Mouse (Mus musculus): Measurements from ENCODE around the gene Olfr12.
A peak's percentile ranks its signal among the peaks of the same experiment; 100 is the strongest.

Gene Olfr12

GRCm38 (mm10) chr1:92617488-92617887 is at the start of gene Olfr12:
Gene Olfr12, plus strand, starts transcription at chr1:92617788.
- ATAC-seq (ENCODE audit: low TSS enrichment) = no peak

DNA sequence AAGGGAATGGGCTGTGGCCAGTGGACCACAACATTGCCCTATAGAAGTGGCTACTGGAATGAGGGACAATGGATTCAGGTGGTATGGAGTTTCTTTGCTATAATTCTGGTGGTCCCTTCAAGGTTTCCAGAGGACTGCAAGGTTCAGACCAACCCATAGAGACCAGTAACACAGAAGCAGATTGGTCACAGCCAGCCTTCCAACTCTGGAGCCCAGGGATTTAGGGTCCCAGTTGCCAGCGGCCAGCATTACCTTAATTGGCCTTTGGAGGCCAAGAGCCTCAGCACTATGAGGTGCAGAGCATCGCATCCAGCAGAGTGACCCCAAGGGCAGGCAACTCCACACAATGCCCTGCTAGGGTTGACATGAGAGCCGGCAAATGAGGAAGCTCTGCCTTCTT is 46.6 kb upstream of the Olfr12 start, which contains the start of gene Olfr1413:
Gene Olfr1413 (plus strand): TSS at position 301 of the 400 bp plus-strand sequence.
- no peak for ATAC-seq (ENCODE audit: low TSS enrichment)

- no peak for ATAC-seq (ENCODE audit: low TSS enrichment)
These were observed 32.1 kb upstream of the Olfr12 start, which contains the start of gene Olfr1412 for GRCm38 (mm10) chr1:92585479-92585878. Gene Olfr1412, plus strand, starts transcription at chr1:92585779.

- ATAC-seq (ENCODE audit: low TSS enrichment) = no peak
These were observed 23.5 kb upstream of the Olfr12 start, which contains the start of gene Olfr1411 for GRCm38 (mm10) chr1:92594111-92594510. Gene Olfr1411, plus strand, starts transcription at chr1:92594411.

DNA sequence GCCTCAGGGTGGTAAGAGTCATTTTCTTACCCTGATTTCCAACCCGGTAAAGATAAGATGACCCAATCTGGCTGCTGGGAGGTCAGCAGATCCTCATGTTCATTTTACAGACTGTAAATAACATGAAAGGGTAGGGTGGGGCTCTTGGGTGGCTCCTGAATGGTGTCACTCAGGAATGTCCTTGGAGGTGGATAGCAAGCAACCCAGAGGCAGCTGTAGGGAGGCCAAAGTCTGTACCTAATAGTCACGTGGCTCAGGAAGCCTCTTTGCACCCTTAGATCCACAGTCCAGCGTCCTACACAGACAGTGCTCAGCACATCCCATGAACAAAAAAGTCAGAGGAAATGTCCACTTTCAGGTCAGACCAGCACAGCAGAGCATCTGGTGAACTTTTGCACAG is 21.6 kb upstream of the Olfr12 start:
- no peak for ATAC-seq (ENCODE audit: low TSS enrichment)

- ATAC-seq (ENCODE audit: low TSS enrichment) = no peak
These were observed 12.1 kb upstream of the Olfr12 start, which contains the start of gene Olfr1410 for GRCm38 (mm10) chr1:92605482-92605881. Gene Olfr1410, plus strand, starts transcription at chr1:92605782.

DNA sequence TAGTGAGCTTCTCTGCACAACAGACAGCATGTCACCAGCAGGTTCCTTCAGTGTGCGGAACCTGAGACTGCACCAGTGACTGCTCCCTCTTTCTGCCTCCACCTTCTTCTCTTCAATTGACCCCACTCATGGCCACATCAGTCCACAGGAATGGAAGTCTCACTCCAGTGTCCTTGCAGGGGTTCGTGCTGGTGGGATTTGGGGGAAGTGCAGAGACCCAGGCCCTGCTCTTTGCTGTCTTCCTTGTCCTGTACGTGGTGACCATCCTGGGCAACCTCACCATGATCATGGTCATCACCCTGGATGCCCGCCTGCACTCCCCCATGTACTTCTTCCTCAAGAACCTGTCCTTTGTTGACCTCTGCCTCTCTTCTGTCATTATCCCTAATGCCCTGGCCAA is 9.9 kb upstream of the Olfr12 start:
- no peak for ATAC-seq (ENCODE audit: low TSS enrichment)

DNA sequence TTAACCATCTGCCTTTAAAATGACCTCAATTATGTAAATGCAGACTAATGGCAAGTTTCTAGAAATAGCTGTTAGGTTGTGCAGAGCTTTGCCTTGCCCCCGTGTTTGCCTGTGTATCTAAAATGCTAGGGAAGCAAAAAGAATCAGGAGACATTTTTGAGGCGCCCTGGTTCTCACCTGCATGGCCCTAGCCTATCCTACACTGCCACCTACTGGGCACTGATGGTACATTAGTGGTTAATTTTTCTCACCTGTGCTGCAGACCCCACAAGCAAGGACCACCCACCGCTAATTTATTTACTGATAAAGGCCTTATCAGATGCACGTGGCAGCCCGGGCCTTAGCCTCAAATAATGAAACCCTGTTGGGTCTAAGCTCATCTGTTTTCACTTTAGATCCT is 6.6 kb upstream of the Olfr12 start:
- no peak for ATAC-seq (ENCODE audit: low TSS enrichment)

GRCm38 (mm10) chr1:92613175-92613574 is 4.4 kb upstream of the Olfr12 start:
- ATAC-seq (ENCODE audit: low TSS enrichment) = no peak

DNA sequence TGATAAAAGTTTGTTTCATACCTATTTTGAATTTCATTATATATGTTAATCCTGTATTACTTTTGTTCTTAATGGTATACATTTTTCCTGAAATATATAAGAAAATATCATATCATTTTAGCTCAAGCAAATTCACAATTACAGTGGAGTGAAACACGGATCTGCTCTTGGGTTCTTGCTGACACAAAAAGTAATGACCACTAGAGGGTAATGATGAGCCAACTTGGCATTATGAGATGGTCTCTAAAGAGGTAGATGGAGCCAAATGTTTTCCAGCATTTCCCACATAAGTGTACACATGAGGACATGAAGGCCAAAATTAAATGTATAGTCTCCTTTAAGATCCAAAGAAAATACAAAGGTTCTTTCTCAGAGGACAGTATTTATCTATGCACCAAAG is 3.1 kb upstream of the Olfr12 start:
- ATAC-seq (ENCODE audit: low TSS enrichment) = no peak

DNA sequence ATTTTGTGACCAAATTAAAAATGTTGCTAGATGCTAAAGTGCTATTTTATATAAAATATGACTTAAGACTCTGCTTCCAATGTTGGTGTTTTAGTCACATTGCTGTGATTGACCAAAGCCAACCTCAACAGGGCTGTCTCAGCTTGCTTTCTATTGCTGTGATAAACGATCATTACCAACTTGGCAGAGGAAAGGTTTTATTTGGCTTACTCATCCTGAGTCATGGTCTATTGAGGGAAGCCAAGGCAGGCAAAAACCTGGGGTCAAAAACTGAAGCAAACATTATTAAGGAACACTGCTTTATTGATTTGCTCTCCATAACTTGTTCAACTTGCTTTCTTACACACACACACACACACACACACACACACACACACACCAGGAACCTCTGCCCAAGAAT is 1.5 kb upstream of the Olfr12 start:
- no peak for ATAC-seq (ENCODE audit: low TSS enrichment)

DNA sequence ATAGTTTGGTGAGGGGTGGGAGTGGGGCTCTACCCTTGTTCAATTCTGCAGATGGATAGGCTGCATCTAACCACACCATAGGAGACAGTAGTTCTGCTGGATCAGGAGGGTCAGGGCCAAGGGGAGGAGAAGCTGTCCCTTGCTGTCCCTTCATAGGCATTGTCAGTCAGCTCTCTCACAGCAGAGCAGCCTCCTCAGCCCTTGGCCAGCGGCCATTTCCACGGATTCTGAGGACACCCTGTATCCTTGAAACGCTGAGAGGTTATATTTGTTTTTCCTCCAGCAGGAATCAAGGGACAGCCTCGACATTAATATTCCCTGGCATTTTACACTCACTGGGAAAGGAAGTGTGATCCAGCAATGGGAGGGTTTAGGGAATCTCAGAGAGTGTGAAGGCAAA is 772 bp downstream of the Olfr12 start:
- ATAC-seq (ENCODE audit: low TSS enrichment) = no peak

DNA sequence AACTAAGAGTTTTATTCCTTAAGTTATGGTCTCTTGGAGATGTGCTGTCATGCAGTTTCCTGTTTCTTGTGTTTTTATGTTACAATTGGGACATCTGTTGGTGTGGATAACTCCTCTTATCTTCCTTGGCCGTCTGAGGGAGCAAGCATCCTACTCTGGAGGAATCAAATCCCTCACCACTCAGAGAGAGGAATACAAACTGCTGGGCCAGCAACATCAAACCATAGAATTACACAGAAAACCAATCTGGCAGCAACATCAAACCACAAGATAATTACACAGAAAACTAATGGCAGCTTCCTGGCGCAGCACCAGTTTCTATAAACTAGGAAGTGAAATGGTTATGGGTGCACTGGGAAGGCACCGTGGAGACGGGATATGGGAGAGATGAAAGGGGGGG is 10.6 kb downstream of the Olfr12 start:
- no peak for ATAC-seq (ENCODE audit: low TSS enrichment)

DNA sequence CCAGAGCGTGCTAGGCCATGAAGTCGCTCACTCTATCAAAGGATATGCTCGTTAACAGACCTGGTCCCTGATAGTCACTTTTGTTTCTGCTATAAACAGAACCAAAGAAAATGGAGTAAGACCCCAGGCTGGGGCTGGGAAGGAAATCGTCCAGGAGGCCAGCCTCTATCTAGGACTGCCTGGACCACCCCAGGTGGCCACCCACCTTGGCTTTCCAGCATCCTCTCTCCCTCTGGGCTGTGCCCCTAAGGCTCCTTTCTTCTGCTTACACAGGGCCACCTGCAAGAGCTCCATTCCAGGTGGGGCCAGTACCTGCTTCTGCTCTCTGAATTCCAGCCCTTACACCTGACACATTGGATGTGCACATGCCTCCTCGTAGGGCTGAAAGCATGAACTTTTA is 14.6 kb downstream of the Olfr12 start:
- ATAC-seq (ENCODE audit: low TSS enrichment) = no peak

DNA sequence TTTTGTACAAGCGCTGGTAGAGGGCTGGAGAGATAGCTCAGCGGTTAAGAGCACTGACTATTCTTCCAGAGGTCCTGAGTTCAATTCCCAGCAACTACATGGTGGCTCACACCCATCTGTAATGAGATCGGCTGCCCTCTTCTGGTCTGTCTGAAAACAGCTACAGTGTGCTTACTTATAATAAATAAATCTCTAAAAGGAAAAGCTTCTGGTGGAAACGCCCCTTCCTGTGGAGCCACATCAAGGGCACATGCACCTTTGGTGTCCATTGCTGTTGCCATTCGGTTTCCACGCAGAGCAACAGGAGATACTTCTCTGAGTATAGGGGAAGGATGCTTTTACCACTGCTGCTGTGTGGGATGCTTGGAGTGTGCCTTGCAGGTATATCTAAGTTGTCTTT is 15.4 kb downstream of the Olfr12 start:
- no peak for ATAC-seq (ENCODE audit: low TSS enrichment)

GRCm38 (mm10) chr1:92633726-92634125 is 16.1 kb downstream of the Olfr12 start:
- ATAC-seq (ENCODE audit: low TSS enrichment) = no peak

GRCm38 (mm10) chr1:92634569-92634968 is 17.0 kb downstream of the Olfr12 start:
- no peak for ATAC-seq (ENCODE audit: low TSS enrichment)

DNA sequence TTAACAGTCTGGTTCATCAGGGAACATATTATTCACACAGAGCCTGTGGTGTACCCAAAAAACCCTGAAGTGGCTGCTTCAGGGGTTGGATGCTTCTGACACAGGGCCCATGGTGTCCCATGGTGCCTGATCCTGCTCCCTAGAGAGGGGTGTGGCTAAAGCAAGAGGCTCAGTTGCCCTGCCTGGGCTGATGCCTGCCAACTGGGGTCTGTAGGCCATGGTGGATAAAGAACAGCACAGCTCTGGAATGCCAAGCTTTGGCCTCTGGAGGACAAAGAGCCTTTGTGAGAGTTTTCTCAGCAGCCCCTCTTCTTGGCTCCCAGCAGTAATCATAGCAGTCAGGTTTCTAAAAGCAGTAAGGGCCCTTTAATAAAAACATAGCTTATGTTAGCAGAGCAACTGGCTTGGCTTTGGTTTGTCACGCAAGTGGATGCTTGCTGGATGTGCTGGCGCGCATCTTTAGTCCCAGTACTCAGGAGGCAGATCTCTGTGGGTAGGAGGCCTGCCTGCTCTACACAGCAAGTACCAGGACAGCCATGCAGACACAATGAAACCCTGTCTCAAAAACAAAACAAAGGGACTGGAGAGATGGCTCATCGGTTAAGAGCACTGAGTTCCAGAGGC is 17.5 kb downstream of the Olfr12 start:
- no peak for ATAC-seq (ENCODE audit: low TSS enrichment)

- ATAC-seq (ENCODE audit: low TSS enrichment) = no peak
These were observed 18.4 kb downstream of the Olfr12 start for GRCm38 (mm10) chr1:92636015-92636414.

GRCm38 (mm10) chr1:92636676-92637075 is 19.1 kb downstream of the Olfr12 start:
- ATAC-seq (ENCODE audit: low TSS enrichment) = no peak

GRCm38 (mm10) chr1:92637501-92638172 is 20.0 kb downstream of the Olfr12 start:
- no peak for ATAC-seq (ENCODE audit: low TSS enrichment)

DNA sequence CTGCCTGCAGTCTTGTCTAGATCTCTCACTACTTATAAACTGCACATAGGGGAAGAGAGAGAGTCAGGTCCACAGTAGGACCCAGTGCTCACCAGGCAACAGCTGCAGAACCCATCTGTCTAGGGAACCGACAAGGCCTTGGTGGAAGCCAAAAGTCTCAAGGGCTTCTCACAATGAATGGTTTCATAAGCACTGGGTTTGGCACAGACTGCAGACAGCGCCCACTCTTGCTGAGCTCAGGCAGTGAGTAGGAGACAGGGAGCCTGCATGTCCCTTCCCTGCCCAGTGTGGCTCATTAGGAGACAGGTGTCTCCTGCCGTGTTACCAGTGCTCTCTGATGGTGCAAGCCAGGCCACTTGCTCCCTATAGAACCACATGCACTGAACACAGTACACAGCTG is 20.6 kb downstream of the Olfr12 start:
- ATAC-seq (ENCODE audit: low TSS enrichment) = peak; percentile 75

GRCm38 (mm10) chr1:92638736-92639135 is 21.1 kb downstream of the Olfr12 start:
- ATAC-seq (ENCODE audit: low TSS enrichment) = no peak
